In the genomic region with DNA sequence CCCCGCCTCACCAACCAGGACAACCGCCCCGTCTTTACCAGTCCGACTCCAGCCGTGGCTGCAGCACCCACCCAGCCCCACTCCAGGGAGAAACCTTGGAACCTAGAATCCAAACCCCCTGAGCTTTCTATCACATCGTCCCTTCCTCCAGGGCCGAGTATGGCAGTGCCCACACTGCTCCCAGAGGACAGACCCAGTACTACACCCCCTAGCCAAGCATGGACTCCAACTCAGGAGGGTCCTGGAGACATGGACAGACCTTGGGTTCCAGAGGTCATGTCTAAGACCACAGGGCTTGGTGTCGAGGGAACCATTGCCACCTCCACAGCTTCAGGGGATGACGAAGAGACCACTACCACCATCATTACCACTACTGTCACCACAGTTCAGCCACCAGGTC, we compare ENCODE assay signal across 8 mouse cellular contexts. TPM values are rescaled to one million over a fixed set of nuclear protein-coding genes. Genes with fewer than 3 reads are reported as not detected.
DNase-seq lines count a peak whose midpoint lies in the region; ATAC-seq and TF ChIP-seq lines count a peak whose summit lies in the region.

No protein-coding gene starts in this region.

- DNase-seq in CD4-positive, CD25-positive, alpha-beta regulatory T cell, adult 2 months (ENCODE audit: low read depth, low spot score) = peak; percentile 48
- peak; percentile 39 for DNase-seq in midbrain, embryonic 10.5 days (ENCODE audit: low spot score)
- DNase-seq in kidney, postnatal 10 days = peak; percentile 55
- DNase-seq in stomach, postnatal 0 days (ENCODE audit: low spot score) = peak; percentile 39
- no peak for DNase-seq in left cerebral cortex, adult 18-20 months (ENCODE audit: low spot score in 2 of 2)
- DNase-seq in left cerebral cortex, postnatal 14 days (ENCODE audit: low spot score in 2 of 2) = no peak

- peaks cover 4% of the 10 kb centered on the region; the same call in 1 of the 2 replicates for H3K4me1 ChIP-seq in midbrain, embryonic 10.5 days
- H3K4me1 ChIP-seq in midbrain, embryonic 16.5 days (ENCODE audit: control insufficient read depth, insufficient read depth, low read length) = no peaks in the 10 kb centered on the region; the same call in 1 of the 2 replicates
- no peaks in the 10 kb centered on the region for H3K4me1 ChIP-seq in stomach, postnatal 0 days (replicated peaks; ENCODE audit: control insufficient read depth, insufficient read depth)

- no peak overlapping the region for H3K9ac ChIP-seq in midbrain, embryonic 16.5 days (ENCODE audit: low read depth, low read length)
- no peak overlapping the region for H3K9ac ChIP-seq in stomach, postnatal 0 days (ENCODE audit: low read length)

- no peak overlapping the region for H3K4me3 ChIP-seq in midbrain, embryonic 10.5 days
- no peak overlapping the region for H3K4me3 ChIP-seq in midbrain, embryonic 16.5 days (ENCODE audit: low read depth, low read length)
- no peak overlapping the region for H3K4me3 ChIP-seq in stomach, postnatal 0 days (ENCODE audit: low read depth, low read length)

- H3K36me3 ChIP-seq in midbrain, embryonic 10.5 days = no peaks in the 10 kb centered on the region
- H3K36me3 ChIP-seq in midbrain, embryonic 16.5 days (ENCODE audit: control insufficient read depth, insufficient read depth, low read length) = peaks cover 19% of the 10 kb centered on the region; the same call in 1 of the 2 replicates
- H3K36me3 ChIP-seq in stomach, postnatal 0 days (ENCODE audit: control insufficient read depth, insufficient read depth, low read length) = no peaks in the 10 kb centered on the region

- intact Hi-C loops in left cerebral cortex, postnatal 14 days (cut with DNase I) = no loop called here

- no peak for ATAC-seq in CD4-positive, CD25-positive, alpha-beta regulatory T cell, adult 4 months
- ATAC-seq in midbrain, embryonic 16.5 days = no peak
- peak; percentile 41; the same call in 1 of the 2 replicates for ATAC-seq in stomach, postnatal 0 days (ENCODE audit: low FRiP score, low TSS enrichment)

- H3K27ac ChIP-seq in midbrain, embryonic 10.5 days (replicated peaks) = no peak overlapping the region
- H3K27ac ChIP-seq in midbrain, embryonic 16.5 days (ENCODE audit: low read length) = no peak overlapping the region
- no peak overlapping the region for H3K27ac ChIP-seq in stomach, postnatal 0 days (replicated peaks)

- H3K4me2 ChIP-seq in midbrain, embryonic 16.5 days (ENCODE audit: low read length) = no peak overlapping the region
- H3K4me2 ChIP-seq in stomach, postnatal 0 days (replicated peaks; ENCODE audit: low read depth) = no peak overlapping the region

- no peak for TF ChIP-seq EP300 in stomach, postnatal 0 days (optimal IDR thresholded peaks at IDR 0.05)

- peak; percentile 74 for TF ChIP-seq CTCF in stomach, postnatal 0 days (IDR thresholded peaks at IDR 0.05; ENCODE audit: low read depth)

- 51% methylated on average over 9 of the region's 9 CpGs for WGBS in midbrain, embryonic 10.5 days
- WGBS in midbrain, embryonic 16.5 days = 57% methylated on average over 9 of the region's 9 CpGs
- 36% methylated on average over 9 of the region's 9 CpGs for WGBS in stomach, postnatal 0 days

- H3K9me3 ChIP-seq in midbrain, embryonic 10.5 days (replicated peaks) = no peaks in the 10 kb centered on the region
- no peaks in the 10 kb centered on the region for H3K9me3 ChIP-seq in midbrain, embryonic 16.5 days (replicated peaks; ENCODE audit: control insufficient read depth, low read length, poor library complexity, severe bottlenecking)
- H3K9me3 ChIP-seq in stomach, postnatal 0 days (ENCODE audit: control insufficient read depth, low read length) = no peaks in the 10 kb centered on the region

- peaks cover 92% of the 10 kb centered on the region for H3K27me3 ChIP-seq in midbrain, embryonic 10.5 days (ENCODE audit: low read depth, poor library complexity, severe bottlenecking)
- no peaks in the 10 kb centered on the region for H3K27me3 ChIP-seq in midbrain, embryonic 16.5 days (ENCODE audit: control insufficient read depth, insufficient read depth, low read depth, low read length)
- no peaks in the 10 kb centered on the region for H3K27me3 ChIP-seq in stomach, postnatal 0 days (ENCODE audit: control insufficient read depth, insufficient read depth, low read length)

RNA-seq across cellular contexts. Expression of a gene that starts 23.1 kb away (rescaled TPM):
- polyA plus RNA-seq in CD4-positive, CD25-positive, alpha-beta regulatory T cell, adult 4 months (2017; shearing (Covaris generic)) = not detected
- 3.5 and 7.1 TPM in 2 replicates for polyA plus RNA-seq in midbrain, embryonic 10.5 days (2016; fragmentation: Nextera tagmentation; extraction: Ambion mirVana)
- 140 and 146 TPM in 2 replicates for polyA plus RNA-seq in midbrain, embryonic 16.5 days (2015; fragmentation: Nextera tagmentation; extraction: Ambion mirVana)
- 1.2 and 1.4 TPM in 2 replicates for polyA plus RNA-seq in stomach, postnatal 0 days (2015; fragmentation: Nextera tagmentation; extraction: Ambion mirVana)
- 100 to 1,000 TPM; 145 to 154 TPM for total RNA-seq in left cerebral cortex, adult 18-20 months (2021)
- total RNA-seq in left cerebral cortex, postnatal 14 days (2021) = 100 to 1,000 TPM; 153 to 196 TPM

RNA-seq across cellular contexts. Expression of a gene that starts 28.9 kb away (rescaled TPM):
- polyA plus RNA-seq in CD4-positive, CD25-positive, alpha-beta regulatory T cell, adult 4 months (2017; shearing (Covaris generic)) = 10 to 100 TPM; 28.5 to 31.9 TPM
- 15.8 and 19.0 TPM in 2 replicates for polyA plus RNA-seq in midbrain, embryonic 10.5 days (2016; fragmentation: Nextera tagmentation; extraction: Ambion mirVana)
- polyA plus RNA-seq in midbrain, embryonic 16.5 days (2015; fragmentation: Nextera tagmentation; extraction: Ambion mirVana) = 11.8 and 17.8 TPM in 2 replicates
- 5.3 and 6.9 TPM in 2 replicates for polyA plus RNA-seq in stomach, postnatal 0 days (2015; fragmentation: Nextera tagmentation; extraction: Ambion mirVana)
- 10 to 100 TPM; 51.6 to 54.0 TPM for total RNA-seq in left cerebral cortex, adult 18-20 months (2021)
- total RNA-seq in left cerebral cortex, postnatal 14 days (2021) = 10 to 100 TPM; 45.5 to 48.3 TPM

RNA-seq across cellular contexts. Expression of a gene that starts 59.8 kb away (rescaled TPM):
- polyA plus RNA-seq in CD4-positive, CD25-positive, alpha-beta regulatory T cell, adult 4 months (2017; shearing (Covaris generic)) = 1 to 10 TPM in 1 of 2 experiments, under 1 TPM in 1; 0.19 to 2.2 TPM
- 9.0 and 16.5 TPM in 2 replicates for polyA plus RNA-seq in midbrain, embryonic 10.5 days (2016; fragmentation: Nextera tagmentation; extraction: Ambion mirVana)
- 6.0 and 7.5 TPM in 2 replicates for polyA plus RNA-seq in midbrain, embryonic 16.5 days (2015; fragmentation: Nextera tagmentation; extraction: Ambion mirVana)
- polyA plus RNA-seq in stomach, postnatal 0 days (2015; fragmentation: Nextera tagmentation; extraction: Ambion mirVana) = 8.4 and 10.1 TPM in 2 replicates
- 1 to 10 TPM in 1 of 2 experiments, under 1 TPM in 1; 0.81 to 1.2 TPM for total RNA-seq in left cerebral cortex, adult 18-20 months (2021)
- total RNA-seq in left cerebral cortex, postnatal 14 days (2021) = under 1 TPM; 0.18 to 0.70 TPM

Comparison
In these comparisons a context has a peak if more than half of its experiments do, and no peak if none do; other contexts are left out.
1. RNA of a gene that starts 23.1 kb away (polyA plus RNA-seq): 140 to 146 TPM in midbrain, embryonic 16.5 days; 3.5 to 7.1 TPM in midbrain, embryonic 10.5 days, 1.2 to 1.4 TPM in stomach, postnatal 0 days and not detected in CD4-positive, CD25-positive, alpha-beta regulatory T cell, adult 4 months; every median in the first group is over 10 times any median in the second.
2. DNase-seq: peak in CD4-positive, CD25-positive, alpha-beta regulatory T cell, adult 2 months (single experiment), midbrain, embryonic 10.5 days (single experiment), kidney, postnatal 10 days (single experiment) and stomach, postnatal 0 days (single experiment); none in left cerebral cortex, adult 18-20 months (0 of 2) and left cerebral cortex, postnatal 14 days (0 of 2).